Mouse (Mus musculus) left cerebral cortex, postnatal 4 days (tissue): ENCODE data around the gene Als2cr12. TPM values are rescaled to one million over a fixed set of nuclear protein-coding genes. Genes with fewer than 3 reads are reported as not detected.
"Not testable (repeated sequence)": the region's sequence is repeated elsewhere in the genome, so short reads cannot be mapped to it uniquely, and the experiment has no call there.

Experiments used
- DNase-seq: peaks from one replicate; pipeline ENCODE4 v3.0.0-alpha.2; 2022
- intact Hi-C: fragments of 180-260 bp; cut with DNase I; formaldehyde crosslinking; loops from one replicate; pipeline ENCODE4 v1.15.1; 2025
- total RNA-seq, 2 experiments: library from RNA; stranded (reverse); gene quantifications; 2 replicates each; pipeline ENCODE4 v1.2.3; 2021

Gene Als2cr12
- total RNA-seq, 2 experiments from 2014 or later, result not detected

DNA sequence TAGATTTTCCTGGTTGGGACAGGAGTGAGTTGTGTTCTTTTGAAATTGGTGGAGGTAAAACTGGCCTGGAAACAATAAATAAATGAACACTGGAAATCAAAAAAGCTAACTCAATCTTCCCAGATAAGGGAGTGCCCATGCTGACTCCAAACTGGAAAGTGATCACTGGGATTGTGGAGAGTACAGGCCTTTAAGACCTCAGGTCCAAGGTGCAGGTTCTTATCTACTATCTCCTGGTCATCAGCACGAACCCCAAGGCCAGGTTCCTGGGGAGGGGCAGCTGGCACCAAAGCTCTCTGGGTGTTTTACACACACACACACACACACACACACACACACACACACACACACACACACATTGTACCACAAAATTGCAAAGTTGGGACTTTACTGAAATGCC lies 4.1 kb downstream of the Als2cr12 start:
- DNase-seq, intact Hi-C loops: not testable (repeated sequence)

DNA sequence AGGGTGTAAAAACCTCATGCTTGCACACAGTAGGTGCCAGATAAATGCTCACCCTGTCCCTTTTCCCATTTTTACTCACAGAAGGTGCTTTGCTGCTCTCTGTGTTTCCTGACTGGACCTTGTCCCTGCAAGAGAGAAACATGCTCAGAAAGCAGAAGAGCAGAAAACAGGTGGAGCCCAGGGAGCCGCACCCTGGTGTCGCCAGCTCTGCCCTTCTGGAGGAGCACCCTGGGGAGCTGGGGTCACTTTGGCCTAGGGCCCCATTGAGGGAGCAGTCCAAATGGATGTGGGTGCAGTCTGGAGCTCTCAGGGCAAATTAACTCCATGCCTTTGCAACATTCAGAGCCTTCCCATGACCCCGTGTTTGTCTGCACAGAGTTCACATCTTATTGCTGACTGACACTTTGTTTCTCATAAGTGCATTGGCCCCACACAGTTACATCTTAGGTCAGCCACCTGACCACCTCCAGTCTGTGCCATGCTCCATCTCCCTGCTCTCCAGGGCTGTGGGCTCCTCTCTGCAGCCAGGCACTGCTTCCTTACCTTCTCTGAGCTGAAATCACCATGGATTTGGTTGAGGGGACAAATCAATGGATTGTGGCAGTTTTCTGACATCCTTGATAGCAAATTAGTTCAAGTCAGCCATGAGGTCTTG lies 4.8 kb downstream of the Als2cr12 start:
- intact Hi-C loops, DNase-seq: not testable (repeated sequence)

DNA sequence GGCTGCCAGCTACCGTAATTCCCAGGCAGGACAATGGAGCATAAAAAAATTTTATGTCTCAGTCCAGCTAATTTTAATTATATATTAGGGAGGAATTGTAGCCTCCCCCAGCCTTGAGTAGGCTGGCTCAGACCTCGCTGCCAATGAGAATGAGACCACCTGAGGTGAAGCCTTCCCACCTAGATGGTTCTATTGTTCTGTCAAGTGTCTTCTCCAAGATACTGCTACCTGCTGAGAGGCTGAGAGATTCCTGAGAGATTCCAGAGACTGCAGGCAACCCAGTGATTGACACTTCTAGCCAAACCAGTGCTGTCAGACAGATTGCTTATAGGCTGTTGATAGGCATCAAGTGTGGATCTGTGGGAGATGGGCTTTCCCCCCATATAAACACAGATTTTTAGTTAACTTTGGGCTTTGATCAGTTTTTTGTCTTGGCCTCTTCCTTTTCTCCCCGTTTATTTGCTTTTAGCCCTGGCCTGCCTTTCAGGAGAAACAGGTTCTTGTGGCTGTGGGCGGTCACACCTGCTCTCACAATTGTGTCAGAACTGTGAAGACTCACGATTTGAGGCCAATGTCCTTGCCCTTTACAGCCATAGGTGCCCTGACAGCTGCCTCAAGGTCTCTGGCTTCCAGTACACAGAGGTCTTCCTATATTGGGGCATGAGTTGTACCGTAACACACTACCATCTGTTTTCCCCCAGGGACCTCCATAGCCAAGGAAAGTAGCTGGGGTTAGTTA lies 5.6 kb downstream of the Als2cr12 start:
- no peak for DNase-seq
- intact Hi-C loops, result no loop called here

DNA sequence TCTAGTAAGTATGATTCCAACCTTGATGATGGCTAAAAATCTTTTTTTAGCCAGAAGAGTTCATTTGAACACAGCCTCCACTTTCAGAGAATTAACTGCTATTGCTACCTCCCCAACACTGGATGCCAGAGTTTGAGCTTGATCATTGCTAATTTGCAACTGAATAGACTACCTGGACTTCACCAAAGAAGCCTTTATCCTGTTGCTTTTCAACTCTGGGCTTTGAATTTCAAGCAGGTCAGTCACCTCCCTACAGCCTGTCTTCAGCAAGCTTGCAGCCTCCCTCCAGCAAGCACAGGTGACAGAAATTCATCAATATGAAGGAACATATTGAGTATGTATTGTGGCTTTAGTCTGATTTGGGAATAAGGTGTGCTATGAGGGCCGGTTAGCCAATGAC lies 6.4 kb downstream of the Als2cr12 start:
- intact Hi-C loops, result no loop called here
- no peak for DNase-seq

DNA sequence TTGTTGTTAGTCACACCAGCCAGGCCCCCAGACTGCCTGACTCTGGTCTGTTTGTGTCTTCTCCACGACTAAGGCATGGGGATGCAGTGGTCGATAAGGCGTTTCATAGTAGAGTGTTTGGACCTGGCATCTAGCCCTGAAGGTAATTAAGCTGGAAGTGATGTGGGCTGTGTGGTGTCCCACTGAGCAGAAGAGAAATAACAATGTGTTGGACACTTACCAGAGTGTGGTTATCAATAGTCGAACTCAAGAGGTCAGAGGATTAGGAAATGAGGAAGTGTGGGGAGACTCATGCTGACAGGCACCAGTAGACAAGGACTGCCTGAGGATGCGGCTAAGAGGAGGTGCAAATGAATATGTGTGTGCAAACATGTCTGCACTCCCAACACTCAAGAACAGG lies 17.4 kb downstream of the Als2cr12 start:
- DNase-seq, intact Hi-C loops: not testable (repeated sequence)

DNA sequence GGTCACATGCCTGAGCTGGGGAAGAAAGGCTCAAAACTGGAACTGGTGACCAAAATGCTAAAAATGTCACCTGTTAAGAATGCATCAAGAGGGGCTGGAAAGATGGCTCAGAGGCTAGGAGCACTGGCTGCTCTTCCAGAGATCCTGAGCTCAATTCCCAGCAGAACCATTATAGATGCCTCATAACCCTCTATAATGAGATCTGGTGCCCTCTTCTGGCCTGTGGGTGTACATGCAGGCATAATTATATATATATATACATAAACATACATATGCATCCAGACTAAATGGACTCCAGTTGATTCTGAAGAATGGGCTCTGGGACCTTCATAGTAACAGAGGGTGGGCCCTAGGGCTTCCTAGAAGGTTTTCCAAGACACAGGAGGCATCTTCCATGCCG lies 18.2 kb downstream of the Als2cr12 start:
- intact Hi-C loops, result no loop called here
- peak; percentile 15 for DNase-seq

DNA sequence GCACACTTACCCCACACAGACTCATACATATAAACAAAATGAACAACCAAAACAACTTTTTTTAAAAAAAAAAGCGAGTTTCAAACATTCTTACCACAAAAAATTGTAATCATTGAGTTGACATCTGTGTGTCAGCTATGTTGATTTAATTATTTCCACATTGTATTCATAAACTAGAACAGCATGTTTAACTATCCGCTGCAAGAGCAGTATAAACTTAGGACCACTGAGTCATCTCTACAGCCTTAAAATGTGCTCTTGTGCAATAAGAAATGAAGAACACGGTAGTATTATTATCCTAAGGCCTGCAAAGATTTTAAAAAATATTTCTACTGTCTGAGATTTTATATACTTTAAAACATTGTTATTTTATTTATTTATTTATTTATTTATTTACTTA lies 20.8 kb downstream of the Als2cr12 start:
- no peak for DNase-seq
- intact Hi-C loops, result no loop called here

DNA sequence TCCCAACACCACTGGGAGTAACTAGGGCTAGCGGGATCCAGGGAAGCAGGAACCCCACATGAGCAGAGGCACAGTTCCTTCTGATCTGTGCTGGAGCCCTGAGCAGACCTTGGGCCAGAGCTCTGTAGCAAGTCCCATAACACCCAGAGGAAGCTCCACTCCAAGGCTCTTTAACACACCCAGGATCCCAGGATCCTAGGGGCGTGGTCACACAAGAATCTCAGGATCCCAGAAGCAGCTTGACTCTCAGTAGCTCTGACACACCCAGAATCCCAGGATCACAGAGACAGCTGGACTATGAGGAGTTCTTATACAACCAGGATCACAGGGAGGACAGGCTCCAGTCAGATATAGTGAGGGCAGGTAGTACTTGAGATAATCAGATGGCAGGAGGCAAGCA lies 23.7 kb downstream of the Als2cr12 start:
- intact Hi-C loops, result no loop called here

DNA sequence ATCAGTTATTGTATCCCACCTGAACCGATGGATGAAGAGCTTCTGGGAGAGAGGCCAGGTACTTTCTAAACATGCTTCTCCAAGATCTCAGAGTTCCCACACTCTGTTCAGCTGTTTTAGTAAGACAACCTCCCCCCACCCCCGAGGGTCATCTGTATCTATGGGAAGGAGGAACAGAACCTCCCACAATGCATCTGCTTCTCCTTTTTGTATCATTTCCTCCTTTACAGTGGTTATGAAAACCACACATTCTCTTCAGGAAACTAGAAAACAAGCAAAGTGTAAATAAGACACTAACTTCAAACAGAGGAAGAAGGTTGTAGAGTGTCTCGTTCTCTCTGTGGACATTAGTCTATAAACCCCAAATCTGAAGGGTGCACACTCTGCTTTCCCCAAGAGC lies 26.2 kb downstream of the Als2cr12 start:
- intact Hi-C loops, DNase-seq: not testable (repeated sequence)

More for the DNA sequence above, 23.7 kb downstream of the Als2cr12 start:
- DNase-seq, result no peak

DNA sequence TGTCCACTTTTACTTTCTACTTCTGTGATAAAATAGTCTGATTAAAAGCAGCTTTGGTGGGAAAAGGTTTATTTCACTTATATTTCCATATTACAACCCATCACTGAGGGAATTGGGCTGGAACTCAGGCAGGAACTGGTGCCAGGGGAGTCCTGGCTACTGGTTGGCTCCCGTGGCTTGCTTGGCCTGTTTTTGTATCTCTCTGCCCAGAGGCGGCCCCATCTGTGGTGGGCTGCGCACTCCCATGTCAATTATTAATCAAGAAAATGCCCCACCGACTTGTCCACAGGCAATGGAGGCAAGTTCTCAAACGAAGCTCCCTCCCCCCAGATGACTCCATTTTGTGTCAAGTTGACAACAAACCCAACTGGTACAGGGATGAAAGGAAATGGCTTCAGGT lies 27.6 kb downstream of the Als2cr12 start:
- peak; percentile 39 for DNase-seq
- intact Hi-C loops, result no loop called here

DNA sequence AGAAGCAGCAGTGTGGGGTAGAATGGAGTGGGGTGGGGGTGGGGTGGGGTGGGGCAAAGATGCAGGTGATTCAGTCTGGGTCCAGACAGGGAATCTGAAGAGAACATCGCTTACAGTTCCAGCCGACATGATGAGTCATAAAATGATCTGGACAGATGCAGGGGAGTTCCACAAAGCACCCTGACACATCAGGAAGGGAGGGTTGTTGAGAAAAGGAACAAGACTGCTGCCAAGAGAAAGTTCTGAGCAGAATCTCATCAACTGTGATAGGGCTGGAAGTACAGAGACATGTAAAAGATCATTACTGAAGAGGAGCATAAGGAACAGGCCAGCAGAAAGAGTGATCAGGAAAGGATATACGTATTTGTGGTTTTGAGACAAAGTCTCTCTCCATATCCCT lies 32.4 kb downstream of the Als2cr12 start:
- DNase-seq, intact Hi-C loops: not testable (repeated sequence)

DNA sequence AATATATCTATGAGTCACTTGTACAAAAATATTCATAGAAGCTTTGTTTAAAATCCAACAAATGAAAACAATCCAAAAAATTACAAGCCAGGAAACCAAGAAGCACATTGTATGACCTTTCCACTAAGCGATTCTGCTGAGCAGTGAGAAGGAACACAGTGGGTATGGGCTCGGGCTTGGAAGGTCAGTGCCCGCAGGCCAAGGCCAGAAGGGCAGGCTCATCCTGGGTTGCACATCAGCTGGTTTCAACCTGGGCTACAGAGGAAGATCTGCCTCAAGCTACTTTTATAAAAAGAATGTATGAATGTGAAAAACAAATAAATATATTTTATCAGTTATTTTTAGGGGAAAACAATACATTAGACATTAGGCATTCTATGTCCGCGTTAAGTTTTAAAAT lies 33.1 kb downstream of the Als2cr12 start:
- DNase-seq, intact Hi-C loops: not testable (repeated sequence)

DNA sequence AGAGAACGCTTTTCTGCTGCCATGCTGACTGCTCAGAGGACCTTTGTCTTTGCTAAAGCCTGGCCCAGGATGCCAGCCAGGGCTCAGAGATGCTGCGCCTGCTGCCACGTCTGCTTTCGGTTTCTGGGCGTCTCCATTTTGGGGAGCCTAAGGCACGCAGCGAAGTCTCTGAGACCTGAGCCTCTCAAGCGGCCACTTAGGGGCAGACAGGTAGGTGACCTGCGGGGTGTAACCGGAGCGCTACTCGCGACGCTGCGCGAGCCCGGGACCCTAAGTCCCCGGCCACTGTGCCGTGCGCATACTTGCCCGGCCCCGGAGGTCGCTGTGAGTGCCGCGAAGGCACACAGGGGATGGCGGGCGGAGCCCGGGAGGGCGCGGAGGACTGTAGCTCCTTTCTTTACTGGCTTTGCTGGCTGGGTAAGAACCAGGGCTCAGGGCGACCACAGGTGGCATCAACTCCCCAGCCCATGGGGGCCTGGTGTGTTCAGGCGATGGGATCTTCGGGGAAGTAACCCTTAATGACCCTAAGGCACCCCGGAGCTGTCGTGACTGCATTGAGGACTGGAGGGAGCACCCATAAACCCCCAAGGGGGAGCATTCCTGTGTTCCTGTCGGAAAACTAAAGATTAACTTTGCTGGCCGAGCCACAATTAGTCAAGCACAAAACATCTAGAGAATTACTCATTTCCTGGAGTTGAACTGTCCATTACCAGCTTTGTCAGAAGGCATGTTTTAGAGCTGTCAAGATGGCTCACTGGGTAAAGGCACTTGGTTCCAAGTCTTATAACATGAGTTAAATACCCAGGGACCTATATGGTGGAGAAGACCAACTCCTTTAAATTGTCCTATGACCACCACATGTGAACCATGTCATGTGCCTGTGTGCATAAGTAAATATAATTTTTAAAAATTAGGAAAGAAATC lies 43.0 kb downstream of the Als2cr12 start:
- peak; percentile 52 for DNase-seq
- intact Hi-C loops, result no loop called here

DNA sequence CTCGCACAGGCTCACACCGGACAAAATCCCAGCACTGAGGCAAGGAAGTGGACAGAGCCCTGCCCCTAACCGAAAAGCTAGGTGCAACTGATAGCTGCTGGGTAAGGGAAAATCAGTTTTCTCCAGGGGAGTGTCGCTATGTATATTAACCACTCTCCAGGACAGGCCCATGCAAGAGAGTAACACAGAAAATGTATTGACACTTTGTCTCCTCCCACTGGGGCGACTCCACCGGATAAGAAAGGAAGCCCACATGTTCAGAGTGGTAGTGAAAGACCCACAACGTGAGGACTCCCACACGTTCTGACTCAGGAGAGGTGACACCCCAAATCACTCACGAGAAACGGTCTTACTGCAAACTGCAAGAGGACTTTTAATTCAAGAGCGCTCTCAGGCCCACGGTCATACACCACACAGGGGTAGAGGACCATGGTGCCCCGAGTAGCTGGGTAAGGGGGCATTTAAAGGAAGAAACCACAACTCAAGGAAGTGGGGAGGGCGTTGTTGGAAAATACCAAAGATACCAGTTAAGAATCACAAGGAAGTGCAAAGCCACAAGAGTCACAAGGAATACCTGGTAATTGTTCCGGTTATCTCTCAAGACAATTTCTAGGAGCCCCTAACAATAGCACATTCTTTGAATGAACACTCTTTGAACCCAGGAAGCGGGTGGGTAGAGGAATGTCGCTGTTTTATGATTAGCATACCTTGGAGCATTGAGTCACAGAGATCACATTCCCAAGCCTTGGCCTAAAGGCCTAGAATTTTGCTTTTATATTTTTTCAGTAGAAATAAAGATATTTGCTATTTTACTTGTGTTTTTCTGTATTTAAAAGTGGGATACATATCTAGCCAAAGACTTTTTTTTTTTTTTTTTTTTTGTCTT lies 44.0 kb downstream of the Als2cr12 start:
- intact Hi-C loops, DNase-seq: not testable (repeated sequence)

DNA sequence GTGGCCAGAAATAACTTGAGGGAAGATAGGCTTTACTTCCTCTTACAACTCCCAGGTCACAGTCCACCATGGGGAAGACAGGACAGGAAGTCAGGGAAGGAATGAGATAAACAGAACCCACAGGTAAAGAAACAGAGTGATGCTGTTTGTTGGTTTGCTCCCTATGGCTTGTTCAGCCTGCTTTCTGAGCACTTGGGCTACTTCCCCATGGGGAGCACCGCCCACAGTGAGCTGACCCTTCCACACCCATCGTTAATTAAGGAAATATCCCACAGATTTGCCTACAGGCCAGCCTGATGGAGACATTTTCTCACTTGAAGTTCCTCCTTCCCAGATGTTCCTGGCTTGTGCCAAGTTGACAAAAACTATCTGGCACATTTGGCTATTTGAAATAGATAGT lies 66.9 kb downstream of the Als2cr12 start:
- DNase-seq, intact Hi-C loops: not testable (repeated sequence)

DNA sequence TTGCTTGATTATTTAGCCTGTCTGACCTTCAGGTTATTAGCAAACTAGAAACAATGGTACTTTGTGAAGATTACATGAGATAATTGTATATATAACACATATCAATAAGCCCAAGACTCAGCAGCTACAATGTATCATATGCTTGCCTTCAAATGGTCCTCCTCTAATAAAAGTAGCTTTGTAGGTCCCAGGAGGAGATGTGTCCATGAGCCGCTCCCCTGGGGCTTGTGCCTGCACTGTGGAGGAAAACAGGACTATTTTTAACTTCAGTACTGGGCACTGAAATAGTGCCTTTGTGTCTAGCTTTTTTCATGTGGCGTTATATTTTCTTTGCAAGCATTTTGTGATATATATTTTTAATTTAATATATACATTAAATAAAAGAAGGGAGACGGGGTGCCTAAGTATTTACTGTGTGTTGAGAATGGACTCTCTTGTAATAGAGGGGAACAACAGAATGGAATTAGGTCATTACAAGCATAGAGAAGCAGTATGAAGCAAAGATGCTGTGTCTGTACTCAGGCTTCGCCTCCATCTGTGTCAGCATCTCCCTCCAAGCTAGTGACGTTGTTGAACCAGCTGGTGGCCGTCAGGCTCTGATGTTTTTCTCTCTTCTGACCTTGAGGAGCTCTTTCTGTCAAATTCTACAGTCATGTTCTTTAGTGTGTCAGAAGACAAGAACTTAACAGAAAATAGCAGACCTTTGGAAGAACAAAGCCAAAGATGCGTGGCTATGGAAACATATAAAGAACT lies 73.6 kb downstream of the Als2cr12 start:
- DNase-seq, result peak; percentile 5
- intact Hi-C loops, result no loop called here

DNA sequence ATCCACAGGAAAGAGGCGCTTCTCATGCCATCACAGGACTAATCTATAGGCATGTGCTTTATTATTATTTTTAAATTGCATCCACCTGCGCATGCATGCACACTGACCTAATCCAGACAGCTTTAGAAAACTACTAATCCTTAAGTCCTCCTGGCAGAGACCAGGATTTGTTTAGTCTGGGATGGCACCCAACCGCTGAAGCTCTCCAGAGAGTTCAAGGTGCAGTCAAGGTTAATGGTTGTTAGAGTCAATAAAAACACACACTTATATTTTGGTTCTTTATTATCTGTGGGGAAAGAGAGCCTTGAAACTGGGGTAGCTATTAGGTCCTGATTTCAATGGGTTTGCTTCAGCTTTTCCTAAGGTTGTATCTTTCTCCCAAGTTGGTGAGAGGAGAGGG lies 74.5 kb downstream of the Als2cr12 start:
- DNase-seq, result no peak

DNA sequence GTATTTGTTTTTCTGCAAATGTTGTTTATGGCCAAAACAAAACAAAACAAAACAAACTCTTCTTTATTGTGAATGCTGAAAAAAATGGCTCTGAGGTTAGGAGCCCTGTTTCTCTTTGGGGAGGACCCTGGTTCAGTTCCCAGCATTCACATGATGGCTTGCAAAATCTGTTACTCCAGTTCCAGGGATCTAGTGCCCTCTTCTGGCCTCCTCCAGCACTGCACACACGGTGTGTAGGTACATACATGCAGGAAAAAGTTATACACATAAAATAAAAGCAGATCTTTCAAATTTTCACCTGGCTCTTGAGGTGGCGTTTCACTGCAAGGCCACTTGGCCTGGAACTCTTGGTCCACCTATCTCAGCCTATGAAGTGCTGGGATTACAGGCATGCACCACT lies 77.0 kb downstream of the Als2cr12 start:
- intact Hi-C loops, result no loop called here
- peak; percentile 1 for DNase-seq

More for the DNA sequence above, 74.5 kb downstream of the Als2cr12 start:
- intact Hi-C loops, result no loop called here

DNA sequence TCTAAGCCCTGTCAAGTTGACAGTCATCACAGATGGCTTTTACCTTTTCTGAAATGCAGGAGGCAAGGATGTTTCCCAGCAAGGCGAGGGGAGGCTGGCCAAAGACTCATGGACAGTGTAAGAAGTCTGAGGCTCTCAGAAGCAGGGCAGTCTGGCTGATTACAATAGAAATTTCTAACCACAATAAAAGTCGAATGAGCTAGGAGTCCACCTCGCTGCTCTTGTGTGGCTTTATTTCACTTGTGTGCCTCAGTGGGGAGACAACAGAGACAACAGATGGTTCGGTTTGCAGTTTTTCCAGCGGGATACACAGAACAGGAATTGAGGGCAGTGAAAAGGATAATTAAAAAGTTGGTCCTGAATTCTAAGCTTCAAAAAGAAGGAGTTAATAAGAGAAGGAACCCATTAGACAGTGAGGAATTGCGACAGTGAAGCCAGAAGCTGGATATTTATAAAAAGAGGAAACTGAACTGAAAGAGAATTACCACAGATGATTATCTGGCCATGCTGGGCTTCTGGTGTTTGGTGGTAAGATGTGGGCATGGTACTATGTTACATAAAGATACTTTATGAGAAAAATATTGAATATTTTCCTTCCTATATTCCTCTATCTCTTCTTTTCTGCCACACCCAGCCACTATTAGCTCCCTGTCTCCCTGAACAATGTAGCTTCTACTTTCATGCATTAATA lies 77.7 kb downstream of the Als2cr12 start:
- intact Hi-C loops, result no loop called here

More for the DNA sequence above, 77.7 kb downstream of the Als2cr12 start:
- DNase-seq, result no peak
